Mouse (Mus musculus): ENCODE data around the gene Fggy. TPM values are rescaled to one million over a fixed set of nuclear protein-coding genes. Genes with fewer than 3 reads are reported as not detected.

Fggy gene
- polyA plus RNA-seq, 1 experiment from 2014 or later = 8.1 TPM

DNA sequence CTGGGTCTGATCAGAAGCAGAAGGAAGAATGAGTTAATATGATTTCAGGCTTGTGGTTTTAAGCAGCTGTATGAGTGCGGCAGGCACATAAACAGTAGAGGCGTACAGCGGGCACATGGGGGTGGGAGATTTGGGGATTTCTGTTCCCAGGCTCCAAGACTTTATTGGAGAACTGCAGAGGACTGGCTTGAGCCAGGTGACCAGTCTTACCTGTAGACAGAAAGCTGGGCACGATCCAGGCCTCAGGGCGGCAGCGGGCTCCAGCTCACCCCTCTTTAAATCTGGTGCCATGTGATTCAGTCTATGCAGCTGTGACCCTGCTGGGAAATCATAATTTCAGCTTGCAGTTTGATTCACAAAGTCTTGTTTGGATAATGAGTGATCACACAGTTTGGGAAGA lies 189.6 kb downstream of the Fggy start:
- ATAC-seq (ENCODE audit: insufficient number of reproducible peaks, insufficient read depth, low FRiP score, low read depth) = no peak
- Histone ChIP-seq H3K4me3 (ENCODE audit: low read depth, low read length) (no peak overlapping the region), H3K4me2 (replicated peaks; ENCODE audit: low read depth, low read length) (no peak overlapping the region), H3K4me1 (ENCODE audit: control insufficient read depth, insufficient read depth, low read length) (no peaks in the 10 kb centered on the region), H3K27ac (ENCODE audit: low read length) (no peak overlapping the region), H3K36me3 (ENCODE audit: control insufficient read depth, insufficient read depth, low read length) (no peaks in the 10 kb centered on the region), H3K27me3 (ENCODE audit: control insufficient read depth, insufficient read depth, low read length) (no peaks in the 10 kb centered on the region), H3K9ac (replicated peaks; ENCODE audit: low read depth, low read length) (no peak overlapping the region), H3K9me3 (ENCODE audit: control insufficient read depth, low read depth, low read length) (no peaks in the 10 kb centered on the region)
- WGBS = 84% methylated on average over 6 of the region's 6 CpGs

DNA sequence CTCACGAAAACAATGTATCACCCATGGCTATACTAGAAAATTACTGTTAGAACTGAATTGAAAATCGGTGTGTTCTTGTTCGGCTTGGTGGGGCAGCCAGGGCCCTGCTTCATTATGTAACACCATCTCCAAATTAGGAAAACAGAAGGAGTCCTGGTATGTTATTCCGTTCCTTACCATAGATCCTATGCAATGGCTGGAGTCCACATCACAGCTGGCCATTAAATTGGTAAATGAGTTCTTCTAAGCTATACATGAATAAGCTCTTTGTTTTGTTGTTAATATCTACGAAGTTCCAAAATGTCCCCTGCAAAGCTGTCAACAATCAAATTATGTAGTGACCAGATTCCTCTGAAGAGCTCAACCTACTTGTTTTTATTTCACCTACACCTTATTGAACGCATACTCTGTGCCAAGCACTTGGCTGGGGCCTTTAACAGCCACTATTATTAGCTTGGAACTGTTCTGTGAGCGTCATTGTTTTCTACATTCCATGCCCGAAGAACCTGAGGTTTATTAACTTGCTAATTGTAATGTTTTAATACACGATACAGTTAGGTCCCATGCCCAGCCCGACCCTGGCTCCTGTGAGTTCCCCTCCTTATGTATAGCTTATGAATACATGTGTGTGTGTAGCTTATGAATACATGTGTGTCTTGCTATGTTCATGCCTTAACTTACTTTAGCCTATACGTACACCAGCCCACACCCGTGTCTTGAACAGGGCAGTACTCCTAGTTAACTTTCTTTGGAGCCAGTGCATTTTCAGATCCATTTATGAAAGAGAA lies 190.3 kb downstream of the Fggy start:
- H3K4me1 ChIP-seq (ENCODE audit: control insufficient read depth, insufficient read depth, low read length) = no peaks in the 10 kb centered on the region
- H3K27me3 ChIP-seq (ENCODE audit: control insufficient read depth, insufficient read depth, low read length) = no peaks in the 10 kb centered on the region
- ATAC-seq (ENCODE audit: insufficient number of reproducible peaks, insufficient read depth, low FRiP score, low read depth) = no peak
- H3K36me3 ChIP-seq (ENCODE audit: control insufficient read depth, insufficient read depth, low read length) = no peaks in the 10 kb centered on the region
- WGBS = 88% methylated on average over 12 of the region's 12 CpGs
- H3K4me2 ChIP-seq (replicated peaks; ENCODE audit: low read depth, low read length) = no peak overlapping the region
- no peak overlapping the region for H3K9ac ChIP-seq (replicated peaks; ENCODE audit: low read depth, low read length)
- no peak overlapping the region for H3K27ac ChIP-seq (ENCODE audit: low read length)
- no peaks in the 10 kb centered on the region for H3K9me3 ChIP-seq (ENCODE audit: control insufficient read depth, low read depth, low read length)
- no peak overlapping the region for H3K4me3 ChIP-seq (ENCODE audit: low read depth, low read length)

DNA sequence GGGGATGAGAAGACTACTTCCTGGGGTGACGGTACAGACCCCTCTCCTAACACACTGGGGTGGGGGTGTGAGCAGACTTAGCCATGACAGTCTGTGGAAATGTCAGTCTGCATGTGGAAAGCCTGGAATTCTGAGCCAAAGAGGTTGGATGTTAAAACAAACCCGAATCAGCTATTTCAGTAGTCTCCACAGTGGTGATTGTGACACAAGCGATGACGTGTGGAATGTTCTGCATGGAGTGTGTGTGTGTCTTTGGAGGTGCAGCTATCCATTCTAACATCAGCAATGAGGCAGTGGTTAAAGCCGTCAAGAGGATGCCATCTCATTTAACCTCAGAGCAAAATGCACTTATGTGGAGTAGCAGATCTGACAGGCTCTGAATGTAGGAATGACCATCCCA lies 192.9 kb downstream of the Fggy start:
- Histone ChIP-seq H3K4me2 (replicated peaks; ENCODE audit: low read depth, low read length) (no peak overlapping the region), H3K4me3 (ENCODE audit: low read depth, low read length) (no peak overlapping the region), H3K27me3 (ENCODE audit: control insufficient read depth, insufficient read depth, low read length) (no peaks in the 10 kb centered on the region), H3K9ac (replicated peaks; ENCODE audit: low read depth, low read length) (no peak overlapping the region), H3K27ac (ENCODE audit: low read length) (no peak overlapping the region), H3K9me3 (ENCODE audit: control insufficient read depth, low read depth, low read length) (no peaks in the 10 kb centered on the region), H3K36me3 (ENCODE audit: control insufficient read depth, insufficient read depth, low read length) (no peaks in the 10 kb centered on the region), H3K4me1 (ENCODE audit: control insufficient read depth, insufficient read depth, low read length) (no peaks in the 10 kb centered on the region)
- 84% methylated on average over 5 of the region's 5 CpGs for WGBS
- ATAC-seq (ENCODE audit: insufficient number of reproducible peaks, insufficient read depth, low FRiP score, low read depth) = no peak

DNA sequence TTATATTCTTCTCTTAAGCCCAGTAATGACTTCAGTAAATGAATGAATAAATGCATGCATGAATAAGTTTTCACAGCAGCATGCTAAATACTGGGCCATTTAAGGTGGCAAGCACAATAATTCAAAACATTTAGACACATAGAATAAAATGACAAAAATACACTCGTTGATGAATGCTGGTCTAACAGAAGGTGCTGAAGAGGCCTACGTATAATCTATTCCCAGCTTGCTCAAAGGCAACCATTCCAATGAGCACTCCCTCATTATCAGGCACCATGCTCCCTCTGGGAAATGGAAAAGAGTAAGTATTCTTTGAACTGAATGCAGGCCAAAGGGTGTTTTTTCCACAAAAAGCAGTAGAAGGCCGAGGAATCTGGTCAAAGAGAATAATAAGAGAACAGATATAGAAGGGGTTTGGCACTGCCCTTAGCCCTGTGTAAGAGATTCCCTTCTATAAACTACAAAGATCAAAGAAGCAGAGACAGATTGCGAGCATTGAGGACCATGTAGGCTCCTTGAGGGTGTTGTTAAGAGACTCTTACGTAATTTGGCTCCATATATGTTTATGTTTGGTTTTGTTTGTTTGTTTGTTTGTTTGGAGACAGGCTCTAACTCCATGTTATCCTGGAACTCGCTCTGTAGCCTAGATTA lies 195.4 kb downstream of the Fggy start:
- no peak for ATAC-seq (ENCODE audit: insufficient number of reproducible peaks, insufficient read depth, low FRiP score, low read depth)
- 75% methylated on average over 6 of the region's 6 CpGs for WGBS
- no peaks in the 10 kb centered on the region for H3K9me3 ChIP-seq (ENCODE audit: control insufficient read depth, low read depth, low read length)

DNA sequence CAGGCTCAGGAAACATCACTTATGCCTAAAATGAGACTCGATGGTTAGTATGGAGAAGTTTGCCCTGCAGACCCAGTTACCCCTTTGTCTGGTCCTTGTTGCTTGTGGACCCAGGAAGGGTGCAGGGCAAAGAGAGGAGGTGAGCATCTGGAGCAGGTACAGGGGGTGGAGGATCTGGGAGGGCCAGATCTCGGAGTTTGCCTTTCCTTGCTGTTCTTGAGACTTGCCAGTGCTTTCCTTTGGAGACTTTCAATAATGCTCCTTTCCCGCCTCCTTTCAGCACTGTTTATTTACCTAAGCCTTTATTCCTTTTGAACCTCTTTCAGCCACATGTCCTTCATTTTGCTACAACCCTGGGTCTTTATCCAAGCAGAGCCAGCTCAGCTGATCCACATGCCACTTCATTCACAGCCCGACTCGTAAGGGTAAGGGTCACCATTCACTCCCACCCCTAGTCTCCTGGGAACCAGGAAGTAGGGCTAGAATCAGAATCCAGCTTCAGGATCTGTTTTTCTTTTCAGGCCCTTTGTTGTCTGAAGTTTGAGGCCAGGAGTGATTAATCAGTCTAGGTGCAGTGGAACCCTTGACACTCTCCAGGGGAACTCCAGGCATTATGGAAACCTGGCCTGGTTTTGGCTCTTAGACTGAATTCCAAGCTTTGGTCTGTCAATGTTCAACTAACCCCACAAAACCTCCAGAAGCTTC lies 201.9 kb downstream of the Fggy start:
- Histone ChIP-seq H3K4me2 (replicated peaks; ENCODE audit: low read depth, low read length) (no peak overlapping the region), H3K27ac (ENCODE audit: low read length) (peak overlapping the region; percentile 64; the same call in 1 of the 2 replicates), H3K9ac (replicated peaks; ENCODE audit: low read depth, low read length) (no peak overlapping the region), H3K4me1 (ENCODE audit: control insufficient read depth, insufficient read depth, low read length) (peaks cover 9% of the 10 kb centered on the region; the same call in 1 of the 2 replicates), H3K9me3 (ENCODE audit: control insufficient read depth, low read depth, low read length) (no peaks in the 10 kb centered on the region), H3K27me3 (ENCODE audit: control insufficient read depth, insufficient read depth, low read length) (no peaks in the 10 kb centered on the region), H3K36me3 (ENCODE audit: control insufficient read depth, insufficient read depth, low read length) (no peaks in the 10 kb centered on the region), H3K4me3 (ENCODE audit: low read depth, low read length) (no peak overlapping the region)
- 44% methylated on average over 5 of the region's 5 CpGs for WGBS
- peak; percentile 56 for ATAC-seq (ENCODE audit: insufficient number of reproducible peaks, insufficient read depth, low FRiP score, low read depth)

More for the DNA sequence above, 195.4 kb downstream of the Fggy start:
- Histone ChIP-seq H3K4me1 (ENCODE audit: control insufficient read depth, insufficient read depth, low read length) (no peaks in the 10 kb centered on the region), H3K27ac (ENCODE audit: low read length) (no peak overlapping the region), H3K36me3 (ENCODE audit: control insufficient read depth, insufficient read depth, low read length) (no peaks in the 10 kb centered on the region), H3K4me3 (ENCODE audit: low read depth, low read length) (no peak overlapping the region), H3K27me3 (ENCODE audit: control insufficient read depth, insufficient read depth, low read length) (no peaks in the 10 kb centered on the region), H3K9ac (replicated peaks; ENCODE audit: low read depth, low read length) (no peak overlapping the region), H3K4me2 (replicated peaks; ENCODE audit: low read depth, low read length) (no peak overlapping the region)

DNA sequence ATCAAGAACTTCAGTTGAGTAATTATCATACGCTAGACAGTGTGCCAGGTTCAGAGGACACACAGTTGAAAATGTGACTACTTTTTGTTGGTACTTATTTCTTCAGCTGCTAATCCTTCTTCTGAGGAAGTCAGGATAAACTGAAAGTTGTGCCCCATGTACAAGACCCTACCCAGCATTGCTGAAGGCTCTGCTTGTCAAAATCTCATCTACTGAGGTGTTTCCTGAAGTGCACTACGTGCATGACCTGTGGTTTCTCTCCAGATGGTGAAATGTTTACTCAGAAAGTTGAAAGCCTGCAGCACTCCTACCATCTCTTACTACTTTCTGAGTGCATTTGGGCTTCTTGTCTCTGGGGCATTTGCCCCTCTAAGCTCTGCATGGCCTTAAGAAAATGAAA lies 208.1 kb downstream of the Fggy start:
- H3K4me2 ChIP-seq (replicated peaks; ENCODE audit: low read depth, low read length) = no peak overlapping the region
- no peak for ATAC-seq (ENCODE audit: insufficient number of reproducible peaks, insufficient read depth, low FRiP score, low read depth)
- H3K9me3 ChIP-seq (ENCODE audit: control insufficient read depth, low read depth, low read length) = no peaks in the 10 kb centered on the region
- no peaks in the 10 kb centered on the region for H3K27me3 ChIP-seq (ENCODE audit: control insufficient read depth, insufficient read depth, low read length)
- H3K27ac ChIP-seq (ENCODE audit: low read length) = no peak overlapping the region
- H3K36me3 ChIP-seq (ENCODE audit: control insufficient read depth, insufficient read depth, low read length) = no peaks in the 10 kb centered on the region
- H3K4me3 ChIP-seq (ENCODE audit: low read depth, low read length) = no peak overlapping the region
- no peaks in the 10 kb centered on the region for H3K4me1 ChIP-seq (ENCODE audit: control insufficient read depth, insufficient read depth, low read length)
- no peak overlapping the region for H3K9ac ChIP-seq (replicated peaks; ENCODE audit: low read depth, low read length)
- 59% methylated on average over 2 of the region's 2 CpGs for WGBS

DNA sequence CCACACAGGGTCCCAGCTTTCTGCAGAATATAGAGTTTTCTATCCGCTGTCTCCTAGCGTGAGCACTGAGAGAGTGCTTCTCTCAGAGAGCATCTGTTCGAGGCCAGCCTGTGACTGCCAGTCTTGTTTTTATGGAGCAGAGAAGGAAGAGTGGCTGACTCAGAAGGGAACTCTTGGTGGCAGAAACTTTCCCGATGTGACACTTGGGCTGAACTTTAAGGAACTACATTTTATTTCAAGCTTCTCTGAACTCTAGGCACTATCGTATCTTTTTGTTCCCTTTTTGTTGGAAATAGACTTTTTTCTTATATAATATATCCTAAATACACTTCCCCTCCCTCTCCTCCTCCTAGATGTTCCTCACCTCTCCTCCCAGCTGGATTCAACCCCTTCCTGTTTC lies 213.2 kb downstream of the Fggy start:
- no peaks in the 10 kb centered on the region for H3K9me3 ChIP-seq (ENCODE audit: control insufficient read depth, low read depth, low read length)
- H3K27me3 ChIP-seq (ENCODE audit: control insufficient read depth, insufficient read depth, low read length) = no peaks in the 10 kb centered on the region
- H3K4me1 ChIP-seq (ENCODE audit: control insufficient read depth, insufficient read depth, low read length) = 0 out of 2 replicates have a peak, but pooled peaks cover 3% of the 10 kb centered on the region
- no peak overlapping the region for H3K4me2 ChIP-seq (replicated peaks; ENCODE audit: low read depth, low read length)
- no peak overlapping the region for H3K4me3 ChIP-seq (ENCODE audit: low read depth, low read length)
- no peak overlapping the region for H3K9ac ChIP-seq (replicated peaks; ENCODE audit: low read depth, low read length)
- WGBS = 77% methylated on average over 5 of the region's 5 CpGs
- H3K27ac ChIP-seq (ENCODE audit: low read length) = peak overlapping the region; percentile 11; the same call in 1 of the 2 replicates
- ATAC-seq (ENCODE audit: insufficient number of reproducible peaks, insufficient read depth, low FRiP score, low read depth) = no peak
- no peaks in the 10 kb centered on the region for H3K36me3 ChIP-seq (ENCODE audit: control insufficient read depth, insufficient read depth, low read length)

DNA sequence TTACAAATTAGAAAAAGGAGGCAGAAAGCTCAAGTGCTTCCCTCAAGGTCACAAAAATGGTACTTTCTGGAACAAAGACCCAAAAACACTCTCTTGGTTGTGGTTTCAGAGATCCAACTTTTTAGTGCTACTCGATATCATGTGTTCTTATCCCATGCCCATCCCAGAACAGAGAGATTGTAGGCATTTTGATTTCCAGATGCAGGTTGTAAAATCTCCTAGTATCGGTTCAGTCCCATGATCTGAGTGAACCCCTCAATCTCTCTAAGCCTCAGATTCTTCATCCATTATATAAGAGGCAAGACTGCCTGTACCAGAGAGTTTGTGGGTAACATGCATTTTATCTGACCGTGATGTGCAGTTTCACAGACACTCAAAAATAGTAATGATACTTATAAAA lies 214.2 kb downstream of the Fggy start:
- no peak overlapping the region for H3K9ac ChIP-seq (replicated peaks; ENCODE audit: low read depth, low read length)
- H3K36me3 ChIP-seq (ENCODE audit: control insufficient read depth, insufficient read depth, low read length) = no peaks in the 10 kb centered on the region
- 88% methylated on average over 3 of the region's 3 CpGs for WGBS
- 0 out of 2 replicates have a peak, but pooled peaks cover 3% of the 10 kb centered on the region for H3K4me1 ChIP-seq (ENCODE audit: control insufficient read depth, insufficient read depth, low read length)
- ATAC-seq (ENCODE audit: insufficient number of reproducible peaks, insufficient read depth, low FRiP score, low read depth) = no peak
- no peak overlapping the region for H3K4me2 ChIP-seq (replicated peaks; ENCODE audit: low read depth, low read length)
- no peak overlapping the region for H3K27ac ChIP-seq (ENCODE audit: low read length)
- H3K9me3 ChIP-seq (ENCODE audit: control insufficient read depth, low read depth, low read length) = no peaks in the 10 kb centered on the region
- no peaks in the 10 kb centered on the region for H3K27me3 ChIP-seq (ENCODE audit: control insufficient read depth, insufficient read depth, low read length)
- no peak overlapping the region for H3K4me3 ChIP-seq (ENCODE audit: low read depth, low read length)
